Mouse (Mus musculus): Measurements from ENCODE around the gene Fabp2.

DNA sequence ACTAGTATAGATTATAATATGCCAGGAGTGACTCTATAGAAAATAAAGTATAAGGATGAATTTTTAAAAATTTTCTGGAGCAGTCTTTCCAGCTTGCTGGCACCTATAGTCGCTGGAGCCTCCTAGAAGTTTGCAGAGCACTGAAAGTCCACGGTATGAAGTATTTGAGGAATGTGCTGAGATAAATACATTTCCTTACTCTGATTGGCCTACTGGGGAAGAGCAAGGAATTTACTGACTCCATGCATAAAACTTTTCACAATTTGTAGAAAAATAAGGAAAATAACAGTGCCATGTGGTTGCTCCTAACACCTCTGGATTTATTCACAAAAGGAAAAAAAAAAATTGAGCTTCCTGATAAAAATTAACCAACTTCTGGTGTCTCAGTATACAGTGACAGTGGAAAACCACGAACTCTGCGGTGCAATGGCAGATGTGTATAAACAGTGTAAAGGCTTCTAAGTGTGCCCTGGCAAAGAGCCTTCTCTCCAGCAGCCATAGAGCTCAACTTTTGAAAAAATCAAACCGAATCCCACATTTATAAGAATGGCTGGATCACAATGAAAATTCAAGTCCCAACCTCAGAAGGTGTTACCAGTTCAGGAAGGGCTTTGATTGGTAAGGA, 46.4 kb upstream of the Fabp2 start:
- TF ChIP-seq CTCF (IDR thresholded peaks at IDR 0.05; ENCODE audit: control insufficient read depth, insufficient read depth, insufficient replicate concordance, low read depth, low read length) (no peak), POLR2A (IDR thresholded peaks at IDR 0.05; ENCODE audit: control insufficient read depth, low read depth, low read length) (no peak)

All from testis, adult 2 months (tissue).